Mouse (Mus musculus) spleen, adult 2 months (tissue): ENCODE data around the gene Pithd1. TPM values are rescaled to one million over a fixed set of nuclear protein-coding genes. Genes with fewer than 3 reads are reported as not detected.

ENCODE experiments used
- DNase-seq, 2 experiments: peaks; one replicate each; pipeline versions ENCODE4 v3.0.0 to v3.0.0-alpha.2; 2012 to 2021; ENCODE audit warnings: low spot score in 2 of 2, low read depth in 1 of 2
- H3K27ac ChIP-seq: fragments of 200-500 bp; 2 replicates; pipeline ENCODE4 v1.5.1; 2012; ENCODE audit warnings: low read length, inconsistent platforms; ENCODE audit not compliant: insufficient read depth
- H3K27me3 ChIP-seq: fragments of 200-500 bp; 2 replicates; pipeline ENCODE4 v1.6.1; 2012; ENCODE audit warnings: mild to moderate bottlenecking, moderate library complexity, low read length, inconsistent platforms; ENCODE audit not compliant: control insufficient read depth, insufficient read depth
- H3K36me3 ChIP-seq: fragments of 200-500 bp; 2 replicates; pipeline ENCODE4 v1.6.1; 2012; ENCODE audit warnings: mild to moderate bottlenecking, low read length, inconsistent platforms; ENCODE audit not compliant: control insufficient read depth, insufficient read depth
- H3K4me1 ChIP-seq: fragments of 200-500 bp; 2 replicates; pipeline ENCODE4 v1.6.1; 2011; ENCODE audit warnings: inconsistent platforms; ENCODE audit not compliant: control insufficient read depth, insufficient read depth, insufficient read length
- H3K4me3 ChIP-seq: fragments of 200-500 bp; 2 replicates; pipeline ENCODE4 v1.5.1; 2011; ENCODE audit warnings: mild to moderate bottlenecking, inconsistent platforms; ENCODE audit not compliant: insufficient read depth, insufficient read length; ENCODE audit errors: extremely low read depth
- CTCF ChIP-seq: fragments of 200-500 bp; IDR thresholded peaks from 2 replicates; pipeline ENCODE4 v1.5.1; 2011; ENCODE audit warnings: mild to moderate bottlenecking, inconsistent platforms; ENCODE audit not compliant: insufficient read depth, insufficient read length, insufficient replicate concordance; ENCODE audit errors: extremely low read depth
- POLR2A ChIP-seq: fragments of 200-500 bp; IDR thresholded peaks from 2 replicates; pipeline ENCODE4 v1.6.1; 2011; ENCODE audit warnings: low read depth, low read length, inconsistent platforms
- WGBS: fragments of 180-500 bp; shearing (Covaris S2); methylation state at CpG from one replicate; pipeline ENCODE4 v1.1.7; 2018; 5-methylcytosine and 5-hydroxymethylcytosine counted together
- polyA plus RNA-seq: library from polyadenylated mRNA; depleted of rRNA; stranded (reverse); fragments of >200 nt; gene quantifications from 2 replicates; pipeline ENCODE4 v1.2.3, GENCODE M21; 2012

Gene Pithd1
- polyA plus RNA-seq, 1 experiment: 31.0 TPM

DNA sequence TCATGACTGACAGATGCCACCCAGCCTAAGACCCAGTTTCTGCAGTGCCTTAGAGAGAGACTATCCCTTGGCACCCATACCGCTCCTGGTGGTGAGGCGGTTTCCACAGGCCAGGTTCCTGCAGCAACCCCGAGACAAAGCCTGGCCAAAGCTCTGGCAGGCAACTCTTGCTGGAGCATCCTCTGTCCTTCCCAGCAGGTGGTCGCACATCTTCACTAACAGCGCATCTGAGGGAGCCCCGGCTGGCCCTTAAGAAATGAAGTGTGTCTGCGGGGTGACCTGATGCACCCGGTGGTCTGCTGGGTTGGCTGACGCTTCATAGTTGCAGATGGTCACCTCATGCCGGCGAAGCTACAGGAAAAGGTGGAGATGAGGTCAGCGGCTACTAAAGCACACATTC is 10.9 kb downstream of the Pithd1 start:
- Histone ChIP-seq H3K4me3 (no peak overlapping the region), H3K36me3 (peaks cover 17% of the 10 kb centered on the region), H3K4me1 (peaks cover 8% of the 10 kb centered on the region; the same call in 1 of the 2 replicates), H3K27ac (no peak overlapping the region), H3K27me3 (no peaks in the 10 kb centered on the region)
- WGBS: 97% methylated on average over 12 of the region's 12 CpGs
- no peak for TF ChIP-seq POLR2A
- no peak for TF ChIP-seq CTCF
- DNase-seq: no peak

DNA sequence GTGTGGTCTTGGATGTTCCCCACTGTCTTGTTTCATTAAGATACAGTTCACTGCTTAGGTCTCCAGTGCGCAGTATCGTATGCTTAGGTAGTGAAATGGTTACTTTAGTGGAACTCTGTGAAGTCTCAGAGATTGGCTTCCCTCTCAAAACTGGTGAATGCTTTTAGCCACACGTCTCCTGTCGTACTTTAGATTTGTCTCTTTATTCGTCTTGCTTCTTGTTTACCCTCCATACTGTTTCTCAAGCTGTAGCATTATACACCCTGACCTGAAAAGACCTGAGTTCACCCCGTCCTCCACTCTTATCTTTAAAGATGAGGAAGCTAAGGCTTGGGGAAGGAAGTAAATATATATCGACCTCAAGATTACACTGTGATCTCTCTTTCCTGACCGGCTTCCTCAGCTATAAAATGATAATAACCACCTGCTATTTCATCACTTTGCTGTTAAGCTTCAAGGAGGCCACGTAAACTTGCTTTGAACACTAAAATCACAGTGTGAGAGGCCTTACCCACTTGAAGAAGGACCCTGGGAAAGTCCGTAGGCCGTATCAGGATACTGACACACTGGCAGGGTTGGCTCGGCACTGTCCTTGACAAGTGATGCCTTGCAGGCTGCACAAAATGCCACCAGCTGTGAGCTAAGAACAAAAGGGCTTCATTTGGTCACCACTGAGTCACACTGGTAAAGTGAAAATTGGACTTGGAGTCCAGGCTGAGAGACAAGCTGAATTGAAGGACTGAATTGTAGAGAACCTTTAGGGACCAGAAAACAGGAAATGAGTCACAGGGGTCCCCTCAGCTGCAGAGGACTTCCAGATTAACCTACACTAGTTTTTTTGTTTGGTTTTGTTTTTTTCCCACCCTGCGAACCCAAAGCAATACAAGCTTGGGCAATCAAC is 13.9 kb downstream of the Pithd1 start:
- peak overlapping the region; percentile 71 for H3K27ac ChIP-seq
- H3K36me3 ChIP-seq: peaks cover 33% of the 10 kb centered on the region
- peaks cover 8% of the 10 kb centered on the region; the same call in 1 of the 2 replicates for H3K4me1 ChIP-seq
- no peak for DNase-seq
- H3K27me3 ChIP-seq: no peaks in the 10 kb centered on the region
- TF ChIP-seq CTCF (no peak), POLR2A (no peak)
- 21% methylated on average over 13 of the region's 13 CpGs for WGBS
- H3K4me3 ChIP-seq: peak overlapping the region; percentile 85

DNA sequence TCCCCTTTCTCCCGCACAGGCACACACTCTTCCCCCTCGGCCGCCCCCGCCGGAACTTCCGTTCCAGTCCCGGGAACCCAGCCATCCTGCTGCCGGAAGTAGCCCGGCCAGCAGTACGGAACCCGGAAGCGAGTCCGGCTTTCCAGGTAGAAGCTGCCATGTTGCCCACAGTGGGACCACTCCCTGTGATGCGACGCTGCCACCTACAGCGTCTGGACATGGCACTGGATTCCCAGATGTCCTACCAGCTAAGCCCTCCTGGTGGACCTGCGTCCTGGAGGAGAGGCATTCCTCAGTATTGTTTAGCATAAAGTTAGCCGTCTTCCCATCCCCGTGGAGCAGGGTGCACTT is 14.5 kb downstream of the Pithd1 start, which contains the start of gene Lypla2:
Gene Lypla2, minus strand, starts transcription at position 71 of the 351 bp plus-strand sequence.
- 2% methylated on average over 19 of the region's 19 CpGs for WGBS
- H3K36me3 ChIP-seq: peaks cover 35% of the 10 kb centered on the region
- peak within 1 kb of the TSS; percentile 85 for H3K4me3 ChIP-seq
- H3K4me1 ChIP-seq: peaks cover 8% of the 10 kb centered on the region; the same call in 1 of the 2 replicates
- peak in 1 of 2 experiments; percentile 79 for DNase-seq
- no peaks in the 10 kb centered on the region for H3K27me3 ChIP-seq
- peak within 1 kb of the TSS; percentile 71 for H3K27ac ChIP-seq
- TF ChIP-seq CTCF (no peak), POLR2A (no peak; the same call in 1 of the 2 replicates)

DNA sequence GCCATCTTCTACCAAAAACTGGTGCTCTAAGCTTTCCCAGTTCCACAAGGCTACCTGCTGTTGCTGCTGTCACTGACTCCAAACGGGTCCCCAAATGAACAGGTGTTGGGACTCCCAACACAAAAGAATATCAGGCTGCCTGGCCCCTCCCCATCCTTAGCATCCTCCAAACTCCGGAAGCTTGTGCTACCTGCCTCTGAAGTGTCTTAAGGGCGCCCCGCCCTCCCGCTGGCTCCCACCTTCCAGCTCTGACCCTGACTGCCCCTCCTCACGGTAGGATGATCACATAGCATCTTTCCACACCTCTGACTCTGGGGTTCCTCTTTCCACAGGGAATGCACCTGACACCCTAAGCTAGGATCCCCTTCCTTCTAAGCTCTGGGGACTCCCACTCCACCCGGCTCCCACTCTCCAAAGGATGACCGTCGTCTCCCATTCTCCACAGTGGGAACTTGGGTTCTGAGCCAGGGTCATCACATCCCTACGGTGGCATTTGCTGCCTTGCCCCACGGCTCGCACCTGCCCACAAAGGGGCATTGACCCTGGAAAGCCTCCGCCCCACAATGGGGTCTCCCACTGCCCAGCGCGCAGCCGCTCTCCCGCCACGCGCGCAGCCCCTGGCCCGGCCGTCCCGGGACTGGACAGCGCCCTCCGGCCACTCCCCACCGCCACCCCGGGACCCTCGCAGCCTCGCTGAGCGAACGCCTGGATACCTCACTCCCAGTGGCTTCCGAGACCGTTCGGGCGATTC is 15.1 kb downstream of the Pithd1 start:
- Histone ChIP-seq H3K4me1 (peaks cover 8% of the 10 kb centered on the region; the same call in 1 of the 2 replicates), H3K36me3 (peaks cover 39% of the 10 kb centered on the region), H3K27ac (peak overlapping the region; percentile 71), H3K4me3 (peak overlapping the region; percentile 85), H3K27me3 (no peaks in the 10 kb centered on the region)
- TF ChIP-seq POLR2A (no peak), CTCF (no peak)
- WGBS: 1% methylated on average over 35 of the region's 35 CpGs
- DNase-seq: no peak

DNA sequence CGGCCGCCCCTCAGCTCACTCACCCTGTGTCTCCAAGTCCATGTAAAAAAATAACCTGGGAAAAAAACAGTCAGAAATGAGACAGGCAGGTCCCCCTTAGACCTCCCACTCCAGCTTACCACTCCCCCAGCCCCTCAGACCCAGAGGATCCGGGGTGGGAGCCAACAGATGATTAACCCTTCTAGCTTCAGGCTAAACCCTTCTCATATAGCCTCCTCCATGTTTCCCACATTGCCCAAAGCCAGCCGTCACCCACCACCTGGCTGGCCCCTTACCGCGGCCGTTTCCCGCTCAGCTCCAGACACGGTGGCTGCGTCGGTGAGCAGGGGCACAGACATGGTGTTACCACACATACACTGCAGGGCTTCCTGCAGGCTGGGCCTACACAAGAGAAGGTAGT is 16.5 kb downstream of the Pithd1 start:
- no peak for DNase-seq
- 89% methylated on average over 11 of the region's 11 CpGs for WGBS
- TF ChIP-seq CTCF: no peak
- TF ChIP-seq POLR2A: no peak
- Histone ChIP-seq H3K4me3 (no peak overlapping the region), H3K27ac (no peak overlapping the region), H3K4me1 (peaks cover 8% of the 10 kb centered on the region; the same call in 1 of the 2 replicates), H3K27me3 (no peaks in the 10 kb centered on the region), H3K36me3 (peaks cover 34% of the 10 kb centered on the region)

DNA sequence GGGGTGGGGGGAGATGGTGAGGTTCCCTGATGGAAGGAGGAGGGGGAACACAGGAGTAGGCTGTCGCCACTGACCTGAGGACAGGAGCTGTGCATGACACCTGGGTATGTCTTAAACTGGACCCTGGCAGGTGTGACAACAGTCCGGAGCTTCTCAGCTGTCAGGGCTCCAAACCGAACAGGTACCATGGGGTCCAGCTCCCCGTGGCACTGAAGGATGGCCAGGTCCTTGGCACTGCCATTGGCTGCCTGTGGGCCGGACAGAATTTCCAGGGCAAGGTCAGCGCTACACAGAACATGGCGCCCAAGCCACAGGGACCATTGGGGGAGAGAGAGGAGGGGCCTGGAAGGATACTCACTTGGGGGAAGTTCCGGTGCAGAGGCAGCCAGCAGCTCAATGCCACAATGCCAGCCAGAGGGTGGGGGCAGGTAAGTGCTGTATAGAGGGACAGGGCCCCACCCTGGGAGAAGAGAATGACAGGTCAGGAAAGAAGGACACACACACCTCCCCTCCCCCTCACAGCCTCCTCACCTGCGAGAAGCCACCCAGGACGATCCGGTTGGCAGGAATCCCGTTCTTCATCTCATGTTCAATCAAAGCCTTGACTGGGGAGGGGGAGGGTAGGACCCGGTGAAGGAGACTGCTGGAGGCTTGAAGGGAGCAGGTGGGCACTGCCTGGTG is 17.9 kb downstream of the Pithd1 start:
- H3K27ac ChIP-seq: no peak overlapping the region
- H3K4me3 ChIP-seq: no peak overlapping the region
- peaks cover 15% of the 10 kb centered on the region; the same call in 1 of the 2 replicates for H3K4me1 ChIP-seq
- H3K27me3 ChIP-seq: no peaks in the 10 kb centered on the region
- TF ChIP-seq CTCF: no peak
- no peak for TF ChIP-seq POLR2A
- 97% methylated on average over 13 of the region's 13 CpGs for WGBS
- no peak for DNase-seq
- H3K36me3 ChIP-seq: peaks cover 31% of the 10 kb centered on the region
